Mouse (Mus musculus): Measurements from ENCODE around the gene Gm8947.

GRCm38 (mm10) chr1:151177937-151178271, 14.3 kb upstream of the Gm8947 start:
- TF ChIP-seq POLR2A (IDR thresholded peaks at IDR 0.05; ENCODE audit: insufficient read length, low read depth) (no peak), TCF12 (IDR thresholded peaks at IDR 0.05; ENCODE audit: insufficient read depth, poor library complexity, severe bottlenecking) (no peak), CEBPB (IDR thresholded peaks at IDR 0.05; ENCODE audit: insufficient read depth, poor library complexity, severe bottlenecking) (no peak), POLR2AphosphoS2 (IDR thresholded peaks at IDR 0.05; ENCODE audit: insufficient read length, low read depth) (no peak), E2F4 (IDR thresholded peaks at IDR 0.05; ENCODE audit: insufficient read depth) (no peak), USF1 (IDR thresholded peaks at IDR 0.05; ENCODE audit: low read depth) (no peak), MAX (IDR thresholded peaks at IDR 0.05; ENCODE audit: low read depth) (no peak), MYOG (IDR thresholded peaks at IDR 0.05; ENCODE audit: control insufficient read depth in 1 of 3, insufficient read depth in 1 of 3, insufficient read length in 2 of 3, low read depth in 2 of 3) (no peak), SRF (IDR thresholded peaks at IDR 0.05; ENCODE audit: control insufficient read depth, insufficient read length, low read depth) (no peak), TCF3 (IDR thresholded peaks at IDR 0.05; ENCODE audit: insufficient read length, low read depth) (no peak), REST (IDR thresholded peaks at IDR 0.05; ENCODE audit: insufficient read depth, insufficient read length) (no peak), MYOD1 (IDR thresholded peaks at IDR 0.05; ENCODE audit: control insufficient read depth in 1 of 3, insufficient read length in 2 of 3, low read depth in 2 of 3) (no peak)
